Mouse (Mus musculus) olfactory bulb, adult 2 months (tissue): ENCODE data around the gene Map4.

Source experiments
- CTCF ChIP-seq: fragments of 200-500 bp; IDR thresholded peaks from 2 replicates; pipeline ENCODE4 v1.5.1; 2012; ENCODE audit warnings: low read depth, mild to moderate bottlenecking, low read length, moderate library complexity; ENCODE audit not compliant: insufficient read depth
- POLR2A ChIP-seq: fragments of 200-500 bp; IDR thresholded peaks from 2 replicates; pipeline ENCODE4 v1.6.1; 2012; ENCODE audit warnings: mild to moderate bottlenecking, low read depth, low read length, moderate library complexity; ENCODE audit not compliant: insufficient read depth

DNA sequence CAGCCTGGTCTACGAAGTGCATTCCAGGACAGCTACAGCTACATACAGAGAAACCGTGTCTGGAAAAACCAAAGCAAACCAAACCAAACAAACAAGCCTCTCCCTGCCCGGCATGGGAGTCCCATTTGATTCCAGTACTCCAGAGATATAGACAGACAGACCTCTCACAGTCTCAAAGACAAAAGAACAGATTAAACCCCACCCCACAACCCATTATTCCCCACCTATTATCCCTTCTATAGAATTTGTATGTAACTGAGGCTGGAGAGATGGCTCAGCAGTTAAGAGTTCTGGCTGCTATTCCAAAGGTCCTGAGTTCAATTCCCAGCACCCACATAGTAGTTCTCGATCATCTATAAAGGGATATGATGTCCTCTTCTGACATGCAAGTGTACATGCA is 21.3 kb upstream of the Map4 start:
- no peak for TF ChIP-seq CTCF
- no peak for TF ChIP-seq POLR2A
